Mouse (Mus musculus) limb, embryonic 10.5 days (tissue): ENCODE data around the gene Asphd2. TPM values are rescaled to one million over a fixed set of nuclear protein-coding genes. Genes with fewer than 3 reads are reported as not detected.

Experiments
- DNase-seq: peaks from one replicate; pipeline ENCODE4 v3.0.0-alpha.2; 2017; ENCODE audit warnings: low spot score
- H3K27ac ChIP-seq: fragments of 300-500 bp; sonication (generic); 2 replicates; pipeline ENCODE4 v1.5.1; 2016; ENCODE audit warnings: mild to moderate bottlenecking
- H3K27me3 ChIP-seq: fragments of 300-500 bp; sonication (generic); 2 replicates; pipeline ENCODE4 v1.6.1; 2016; ENCODE audit warnings: low read depth, mild to moderate bottlenecking; ENCODE audit not compliant: poor library complexity, severe bottlenecking
- H3K36me3 ChIP-seq: fragments of 300-500 bp; sonication (generic); 2 replicates; pipeline ENCODE4 v1.6.1; 2016; ENCODE audit warnings: mild to moderate bottlenecking, moderate library complexity
- H3K4me1 ChIP-seq: fragments of 300-500 bp; sonication (generic); 2 replicates; pipeline ENCODE4 v1.6.1; 2016
- H3K4me3 ChIP-seq: fragments of 300-500 bp; sonication (generic); 2 replicates; pipeline ENCODE4 v1.5.1; 2016; ENCODE audit warnings: mild to moderate bottlenecking, moderate library complexity
- H3K9me3 ChIP-seq: fragments of 300-500 bp; sonication (generic); replicated peaks from 2 replicates; pipeline ENCODE4 v1.6.1; 2016; ENCODE audit warnings: mild to moderate bottlenecking
- WGBS: fragments of 180-500 bp; shearing (Covaris S2); methylation state at CpG from one replicate; pipeline ENCODE4 v1.1.7; 2016; 5-methylcytosine and 5-hydroxymethylcytosine counted together
- polyA plus RNA-seq: library from polyadenylated mRNA; unstranded; fragments of >200 nt; fragmentation: Nextera tagmentation; extraction: Ambion mirVana; gene quantifications from 2 replicates; pipeline ENCODE4 v1.2.1, GENCODE M21; 2016

Asphd2 gene
- polyA plus RNA-seq, 1 experiment from 2014 or later, result 22.0 TPM

- WGBS, result 93% methylated on average over 13 of the region's 13 CpGs
- Histone ChIP-seq H3K36me3 (peaks cover 33% of the 10 kb centered on the region), H3K4me3 (no peak overlapping the region), H3K4me1 (peaks cover 5% of the 10 kb centered on the region), H3K27ac (no peak overlapping the region), H3K27me3 (no peaks in the 10 kb centered on the region), H3K9me3 (no peaks in the 10 kb centered on the region)
- DNase-seq, result no peak
Measured at GRCm38 (mm10) chr5:112384805-112385472, 9.7 kb downstream of the Asphd2 start.

- H3K4me1 ChIP-seq, result peaks cover 5% of the 10 kb centered on the region
- DNase-seq, result no peak
- no peaks in the 10 kb centered on the region for H3K27me3 ChIP-seq
- WGBS, result 72% methylated on average over 16 of the region's 17 CpGs
- H3K27ac ChIP-seq, result no peak overlapping the region
- peaks cover 49% of the 10 kb centered on the region for H3K36me3 ChIP-seq
- H3K9me3 ChIP-seq, result no peaks in the 10 kb centered on the region
- H3K4me3 ChIP-seq, result no peak overlapping the region
Measured at GRCm38 (mm10) chr5:112382641-112383330, 11.9 kb downstream of the Asphd2 start.

- peaks cover 52% of the 10 kb centered on the region for H3K36me3 ChIP-seq
- 81% methylated on average over 9 of the region's 9 CpGs for WGBS
- DNase-seq, result no peak
- H3K27ac ChIP-seq, result no peak overlapping the region
- H3K9me3 ChIP-seq, result no peaks in the 10 kb centered on the region
- no peak overlapping the region for H3K4me3 ChIP-seq
- H3K27me3 ChIP-seq, result no peaks in the 10 kb centered on the region
- peaks cover 5% of the 10 kb centered on the region for H3K4me1 ChIP-seq
Measured at GRCm38 (mm10) chr5:112382042-112382441, 12.6 kb downstream of the Asphd2 start.

GRCm38 (mm10) chr5:112381154-112381553 is 13.5 kb downstream of the Asphd2 start:
- H3K4me1 ChIP-seq, result peaks cover 5% of the 10 kb centered on the region
- 87% methylated on average over 11 of the region's 11 CpGs for WGBS
- H3K36me3 ChIP-seq, result peaks cover 46% of the 10 kb centered on the region
- no peak overlapping the region for H3K27ac ChIP-seq
- no peak overlapping the region for H3K4me3 ChIP-seq
- H3K27me3 ChIP-seq, result no peaks in the 10 kb centered on the region
- no peaks in the 10 kb centered on the region for H3K9me3 ChIP-seq
- no peak for DNase-seq

- no peaks in the 10 kb centered on the region for H3K9me3 ChIP-seq
- no peak overlapping the region for H3K4me3 ChIP-seq
- no peaks in the 10 kb centered on the region for H3K27me3 ChIP-seq
- H3K27ac ChIP-seq, result no peak overlapping the region
- H3K4me1 ChIP-seq, result peaks cover 9% of the 10 kb centered on the region
- 80% methylated on average over 6 of the region's 6 CpGs for WGBS
- DNase-seq, result no peak
- peaks cover 58% of the 10 kb centered on the region for H3K36me3 ChIP-seq
Measured at GRCm38 (mm10) chr5:112378716-112379115, 15.9 kb downstream of the Asphd2 start.

- no peak for DNase-seq
- Histone ChIP-seq H3K36me3 (peaks cover 71% of the 10 kb centered on the region), H3K27ac (no peak overlapping the region), H3K4me3 (no peak overlapping the region), H3K27me3 (no peaks in the 10 kb centered on the region), H3K9me3 (no peaks in the 10 kb centered on the region), H3K4me1 (0 out of 2 replicates have a peak, but pooled peaks cover 4% of the 10 kb centered on the region)
- WGBS, result 93% methylated on average over 1 of the region's 1 CpGs
Measured at GRCm38 (mm10) chr5:112377380-112377779, 17.3 kb downstream of the Asphd2 start.

GRCm38 (mm10) chr5:112376111-112376510 is 18.6 kb downstream of the Asphd2 start:
- no peak for DNase-seq
- H3K27me3 ChIP-seq, result no peaks in the 10 kb centered on the region
- H3K4me3 ChIP-seq, result no peak overlapping the region
- WGBS, result 90% methylated on average over 4 of the region's 4 CpGs
- H3K36me3 ChIP-seq, result peaks cover 84% of the 10 kb centered on the region
- H3K9me3 ChIP-seq, result no peaks in the 10 kb centered on the region
- H3K27ac ChIP-seq, result no peak overlapping the region
- H3K4me1 ChIP-seq, result 0 out of 2 replicates have a peak, but pooled peaks cover 4% of the 10 kb centered on the region

- no peaks in the 10 kb centered on the region for H3K27me3 ChIP-seq
- H3K36me3 ChIP-seq, result peaks cover 92% of the 10 kb centered on the region
- WGBS, result 83% methylated on average over 7 of the region's 7 CpGs
- no peak overlapping the region for H3K4me3 ChIP-seq
- DNase-seq, result no peak
- no peak overlapping the region for H3K27ac ChIP-seq
- H3K9me3 ChIP-seq, result no peaks in the 10 kb centered on the region
- 0 out of 2 replicates have a peak, but pooled peaks cover 4% of the 10 kb centered on the region for H3K4me1 ChIP-seq
Measured at GRCm38 (mm10) chr5:112371933-112372332, 22.7 kb downstream of the Asphd2 start.

GRCm38 (mm10) chr5:112370236-112370813 is 24.3 kb downstream of the Asphd2 start:
- DNase-seq, result no peak
- Histone ChIP-seq H3K27me3 (no peaks in the 10 kb centered on the region), H3K4me1 (0 out of 2 replicates have a peak, but pooled peaks cover 2% of the 10 kb centered on the region), H3K9me3 (no peaks in the 10 kb centered on the region), H3K36me3 (peaks cover 94% of the 10 kb centered on the region), H3K4me3 (no peak overlapping the region), H3K27ac (no peak overlapping the region)
- WGBS, result 92% methylated on average over 12 of the region's 12 CpGs

GRCm38 (mm10) chr5:112369326-112369725 is 25.3 kb downstream of the Asphd2 start:
- Histone ChIP-seq H3K9me3 (no peaks in the 10 kb centered on the region), H3K27me3 (no peaks in the 10 kb centered on the region), H3K36me3 (peaks cover 94% of the 10 kb centered on the region), H3K4me1 (peaks cover 6% of the 10 kb centered on the region), H3K4me3 (no peak overlapping the region), H3K27ac (no peak overlapping the region)
- no peak for DNase-seq
- 96% methylated on average over 13 of the region's 13 CpGs for WGBS

- DNase-seq, result no peak
- no peak overlapping the region for H3K27ac ChIP-seq
- H3K36me3 ChIP-seq, result peaks cover 94% of the 10 kb centered on the region
- no peaks in the 10 kb centered on the region for H3K9me3 ChIP-seq
- H3K27me3 ChIP-seq, result no peaks in the 10 kb centered on the region
- peaks cover 12% of the 10 kb centered on the region for H3K4me1 ChIP-seq
- WGBS, result 93% methylated on average over 10 of the region's 10 CpGs
- H3K4me3 ChIP-seq, result no peak overlapping the region
Measured at GRCm38 (mm10) chr5:112368666-112369065, 26.0 kb downstream of the Asphd2 start.

GRCm38 (mm10) chr5:112367929-112368328 is 26.7 kb downstream of the Asphd2 start:
- no peaks in the 10 kb centered on the region for H3K9me3 ChIP-seq
- WGBS, result 89% methylated on average over 12 of the region's 12 CpGs
- no peak overlapping the region for H3K27ac ChIP-seq
- peaks cover 94% of the 10 kb centered on the region for H3K36me3 ChIP-seq
- no peaks in the 10 kb centered on the region for H3K27me3 ChIP-seq
- peaks cover 15% of the 10 kb centered on the region for H3K4me1 ChIP-seq
- no peak for DNase-seq
- no peak overlapping the region for H3K4me3 ChIP-seq

GRCm38 (mm10) chr5:112367338-112367737 is 27.3 kb downstream of the Asphd2 start:
- H3K9me3 ChIP-seq, result no peaks in the 10 kb centered on the region
- 94% methylated on average over 4 of the region's 4 CpGs for WGBS
- peaks cover 94% of the 10 kb centered on the region for H3K36me3 ChIP-seq
- no peak overlapping the region for H3K4me3 ChIP-seq
- DNase-seq, result no peak
- H3K27me3 ChIP-seq, result no peaks in the 10 kb centered on the region
- peaks cover 15% of the 10 kb centered on the region for H3K4me1 ChIP-seq
- no peak overlapping the region for H3K27ac ChIP-seq
